Mouse (Mus musculus) c-Kit-negative CD71-positive TER-119-positive erythroid progenitor cells, embryonic 14.5 days (primary cell): ENCODE results near the gene Akt1.
A peak's percentile ranks its signal among the peaks of the same experiment; 100 is the strongest.

ENCODE experiments used
- DNase-seq: peaks from one replicate; pipeline ENCODE4 v3.0.0-alpha.2; 2013; ENCODE audit warnings: low read depth, low spot score

Akt1 gene

GRCm38 (mm10) chr12:112688458-112688857 lies 13.8 kb upstream of the Akt1 start:
- no peak for DNase-seq

GRCm38 (mm10) chr12:112683351-112683750 lies 8.7 kb upstream of the Akt1 start:
- DNase-seq = no peak

- no peak for DNase-seq
These were observed 4.6 kb upstream of the Akt1 start for GRCm38 (mm10) chr12:112679027-112679996.

GRCm38 (mm10) chr12:112678555-112679026 lies 3.9 kb upstream of the Akt1 start, which contains the start of gene Zbtb42:
TSS of gene Zbtb42 (plus strand) at chr12:112678828.
- no peak for DNase-seq

GRCm38 (mm10) chr12:112677943-112678554 lies 3.4 kb upstream of the Akt1 start:
- no peak for DNase-seq

GRCm38 (mm10) chr12:112677076-112677475 lies 2.4 kb upstream of the Akt1 start:
- DNase-seq = no peak

- DNase-seq = peak; percentile 60
These were observed 756 bp upstream of the Akt1 start for GRCm38 (mm10) chr12:112675245-112676035.

GRCm38 (mm10) chr12:112673576-112674091 lies 1.1 kb downstream of the Akt1 start:
- DNase-seq = no peak

- DNase-seq = no peak
These were observed 1.7 kb downstream of the Akt1 start for GRCm38 (mm10) chr12:112672744-112673575.

- no peak for DNase-seq
These were observed 2.8 kb downstream of the Akt1 start for GRCm38 (mm10) chr12:112671891-112672290.

- no peak for DNase-seq
These were observed 3.8 kb downstream of the Akt1 start for GRCm38 (mm10) chr12:112670718-112671393.

- DNase-seq = no peak
These were observed 6.9 kb downstream of the Akt1 start for GRCm38 (mm10) chr12:112667619-112668297.

GRCm38 (mm10) chr12:112665881-112666544 lies 8.7 kb downstream of the Akt1 start:
- no peak for DNase-seq

GRCm38 (mm10) chr12:112665445-112665844 lies 9.2 kb downstream of the Akt1 start:
- DNase-seq = no peak

GRCm38 (mm10) chr12:112664656-112665055 lies 10.0 kb downstream of the Akt1 start:
- no peak for DNase-seq

- no peak for DNase-seq
These were observed 10.6 kb downstream of the Akt1 start for GRCm38 (mm10) chr12:112664124-112664523.

- no peak for DNase-seq
These were observed 11.0 kb downstream of the Akt1 start for GRCm38 (mm10) chr12:112663716-112664115.

GRCm38 (mm10) chr12:112663303-112663702 lies 11.4 kb downstream of the Akt1 start:
- no peak for DNase-seq

- no peak for DNase-seq
These were observed 12.8 kb downstream of the Akt1 start for GRCm38 (mm10) chr12:112661851-112662250.
